Mouse (Mus musculus): Measurements from ENCODE around the gene Pkn2.
A peak's percentile ranks its signal among the peaks of the same experiment; 100 is the strongest.

DNA sequence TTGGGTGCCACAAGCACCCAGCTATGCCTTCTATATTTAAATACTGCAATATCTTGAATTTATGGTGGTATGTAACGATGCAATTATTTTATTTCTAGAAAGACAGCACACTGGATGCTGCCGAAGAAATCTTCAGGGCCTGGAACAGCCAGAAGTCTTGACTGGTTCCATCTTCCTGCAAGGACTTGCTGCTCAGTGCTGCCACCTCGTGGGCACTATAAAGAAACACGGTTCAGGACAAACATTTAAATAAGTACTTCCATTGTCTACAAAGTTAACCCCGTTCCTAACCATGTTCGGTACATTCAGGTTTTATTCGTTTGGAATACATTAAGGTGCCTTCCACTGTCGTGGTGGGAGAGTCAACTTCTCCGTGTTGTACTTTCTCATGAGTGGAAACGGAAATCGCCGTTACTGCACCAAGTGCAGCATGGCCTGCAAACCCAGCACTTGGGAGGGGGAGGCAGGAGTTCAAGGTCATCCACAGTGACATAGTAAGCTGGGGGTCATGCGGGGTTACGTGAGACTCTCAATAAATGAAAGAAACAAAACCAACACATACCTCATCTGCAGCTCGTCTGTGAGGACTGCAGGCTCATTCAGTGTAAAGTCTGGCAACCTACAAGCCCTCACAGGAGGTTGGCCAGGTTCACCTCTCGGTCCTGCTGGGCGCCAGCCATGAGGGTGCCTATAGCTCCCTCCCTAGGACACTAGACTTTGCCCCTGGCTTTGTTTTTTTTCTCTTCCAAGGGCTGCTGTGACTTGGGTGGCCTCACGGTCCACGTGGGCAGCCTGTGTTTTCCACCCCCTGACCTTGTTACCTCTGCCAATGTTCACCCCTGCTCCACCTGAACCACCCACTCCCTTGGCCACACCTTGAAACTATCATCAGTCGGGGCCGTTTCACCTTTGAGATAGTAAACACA is 137.6 kb downstream of the Pkn2 start:
- TF ChIP-seq CTCF (IDR thresholded peaks at IDR 0.05; ENCODE audit: low read depth, low read length) (peak; percentile 77), POLR2A (IDR thresholded peaks at IDR 0.05; ENCODE audit: extremely low read depth, insufficient read depth, low read length) (no peak)

Data from liver, adult 2 months (tissue).